Mouse (Mus musculus) layer of hippocampus, postnatal 36 days (tissue): ENCODE results near the gene Mast4. TPM values are rescaled to one million over a fixed set of nuclear protein-coding genes. Genes with fewer than 3 reads are reported as not detected.

Experiments
- DNase-seq, 2 experiments: peaks; one replicate each; pipeline ENCODE4 v3.0.0; 2022
- total RNA-seq, 2 experiments: library from RNA; stranded (reverse); gene quantifications; 2 replicates each; pipeline ENCODE4 v1.2.3; 2021

Mast4 gene
- total RNA-seq, 2 experiments from 2014 or later, result 53.3 to 74.6 TPM

DNA sequence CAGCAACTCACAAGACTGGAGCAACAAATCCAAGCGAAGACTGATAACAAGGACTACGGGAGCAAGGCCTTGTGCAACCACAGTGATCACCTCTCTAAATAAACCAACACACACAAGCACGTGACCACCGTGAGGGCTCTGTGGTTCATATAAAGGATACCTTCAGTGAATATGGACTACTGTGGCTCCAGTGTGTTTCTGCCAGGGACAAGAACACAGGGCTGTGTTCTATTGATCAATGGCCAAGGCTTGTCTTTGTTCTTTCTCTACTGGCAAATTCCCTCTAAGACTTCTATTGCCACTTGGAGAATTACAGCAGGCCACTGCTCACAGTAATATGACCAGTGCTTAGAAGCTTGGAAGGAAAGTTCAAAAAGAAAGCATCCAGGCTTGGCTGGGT is 291.3 kb downstream of the Mast4 start:
- DNase-seq, result no peak

DNA sequence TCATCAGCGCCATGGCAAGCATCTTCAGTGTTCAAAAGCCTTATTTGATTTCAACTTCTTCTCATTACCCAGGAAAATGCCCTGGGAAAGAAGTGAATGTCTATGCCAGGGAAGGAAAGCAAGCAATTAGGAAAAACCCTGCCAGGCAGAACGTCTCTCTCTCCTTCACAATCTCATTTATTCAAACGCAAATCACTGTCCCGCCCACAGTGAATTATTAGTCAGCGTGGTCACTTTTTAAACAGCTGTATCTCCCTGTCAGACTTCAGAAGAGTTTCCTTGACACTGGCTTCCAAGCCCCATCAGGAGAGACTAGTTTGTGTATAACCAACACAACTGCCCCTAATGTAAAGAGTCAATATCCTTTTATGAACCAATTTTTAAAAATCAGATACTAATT is 296.8 kb downstream of the Mast4 start:
- DNase-seq, result no peak

- no peak for DNase-seq
These were observed 304.9 kb downstream of the Mast4 start for GRCm38 (mm10) chr13:103029377-103029776.

DNA sequence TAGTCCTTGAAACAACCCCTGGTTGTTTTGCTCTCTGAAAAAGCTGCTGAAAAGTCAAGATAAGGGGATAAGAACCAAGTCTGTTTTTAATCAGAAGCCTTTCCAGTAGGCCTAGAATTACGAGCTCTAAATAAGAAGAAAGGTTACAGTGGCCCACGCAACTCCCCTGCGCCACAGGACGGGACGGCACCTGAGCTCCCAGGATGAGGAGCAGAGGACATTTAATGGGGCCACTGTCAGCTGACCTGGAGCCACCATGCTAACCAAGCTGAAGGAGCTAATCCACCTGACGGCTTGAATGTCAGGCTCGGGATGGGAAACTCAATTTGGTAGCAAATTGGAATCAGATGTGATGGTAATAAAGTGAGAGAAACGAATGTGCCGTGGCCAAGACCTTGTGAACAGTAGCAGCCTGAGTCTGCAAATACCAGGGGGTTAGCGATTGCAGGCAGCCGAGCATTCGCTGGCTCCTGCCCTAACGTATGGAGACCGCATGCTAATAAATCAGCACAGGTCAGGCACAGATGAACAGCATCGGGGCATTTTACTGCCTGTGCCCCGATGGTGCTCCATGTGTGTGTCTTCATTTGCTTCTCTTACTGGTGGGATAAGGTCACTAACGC is 306.7 kb downstream of the Mast4 start:
- DNase-seq, result no peak

GRCm38 (mm10) chr13:103025461-103025860 is 308.8 kb downstream of the Mast4 start:
- DNase-seq, result no peak

DNA sequence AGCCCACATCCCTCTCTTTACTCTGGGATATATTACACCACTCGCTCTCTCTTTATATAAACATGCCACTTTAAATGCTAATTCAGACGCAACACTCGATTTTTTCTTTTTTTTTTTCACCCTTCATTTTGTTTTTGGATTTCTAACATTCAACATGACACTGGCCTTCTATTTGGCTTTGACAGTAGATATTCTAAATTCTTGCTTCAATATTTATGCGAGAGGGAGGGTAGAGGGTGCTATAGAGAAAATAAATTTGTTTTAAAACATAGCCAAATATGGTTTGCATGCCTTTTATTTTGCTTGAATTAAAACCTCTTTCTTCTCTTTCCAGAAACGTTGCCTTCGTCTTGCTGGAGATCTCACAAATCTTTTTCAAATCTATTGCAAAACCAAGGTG is 315.8 kb downstream of the Mast4 start:
- DNase-seq, result no peak

DNA sequence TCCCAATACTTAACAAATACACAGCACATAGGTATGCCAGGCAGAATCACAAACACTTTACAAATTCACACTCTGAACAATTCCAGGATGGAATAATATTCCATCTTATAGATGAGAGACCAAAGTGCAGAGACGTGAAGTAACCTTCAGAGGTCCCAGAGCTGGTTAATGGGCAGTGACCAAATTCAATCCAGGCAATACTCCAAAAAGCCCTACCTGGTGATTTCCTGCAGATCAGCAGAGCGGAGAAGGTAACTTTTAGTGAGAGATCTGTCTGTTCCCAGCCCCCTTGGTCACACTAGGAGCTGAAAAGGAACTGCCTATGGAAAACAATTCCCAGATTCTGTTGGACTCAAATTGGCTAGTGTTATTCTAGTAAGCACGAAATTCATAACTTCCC is 316.6 kb downstream of the Mast4 start:
- no peak for DNase-seq

GRCm38 (mm10) chr13:103015131-103015750 is 319.1 kb downstream of the Mast4 start:
- DNase-seq, result no peak

GRCm38 (mm10) chr13:103014631-103015030 is 319.7 kb downstream of the Mast4 start:
- peak; percentile 15 to 37 for DNase-seq

DNA sequence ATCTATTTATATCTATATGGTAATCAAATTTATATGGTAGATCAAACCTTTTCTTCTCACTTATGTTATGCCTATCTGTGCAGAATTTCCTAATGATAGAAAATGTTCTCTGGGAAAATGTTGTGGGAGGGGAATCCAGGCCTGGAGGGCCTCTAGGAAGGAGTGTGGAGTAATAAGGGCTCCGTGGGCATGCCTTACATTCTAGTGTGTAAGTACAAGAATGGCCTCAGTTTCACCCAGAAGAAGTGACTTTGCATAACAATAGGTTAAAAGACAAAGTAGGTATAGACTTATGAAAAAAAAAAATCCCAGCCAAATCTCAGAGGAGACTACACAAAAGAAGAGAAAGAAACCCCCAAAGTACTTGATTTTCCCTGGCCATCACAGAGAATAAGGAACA is 320.1 kb downstream of the Mast4 start:
- no peak for DNase-seq

GRCm38 (mm10) chr13:103005227-103005626 is 329.1 kb downstream of the Mast4 start:
- no peak for DNase-seq

GRCm38 (mm10) chr13:103001831-103002230 is 332.5 kb downstream of the Mast4 start:
- no peak for DNase-seq

- DNase-seq, result no peak
These were observed 333.4 kb downstream of the Mast4 start for GRCm38 (mm10) chr13:103000891-103001290.

- DNase-seq, result peak in 1 of 2 experiments; percentile 4
These were observed 340.2 kb downstream of the Mast4 start for GRCm38 (mm10) chr13:102994098-102994497.

- DNase-seq, result no peak
These were observed 341.4 kb downstream of the Mast4 start for GRCm38 (mm10) chr13:102992680-102993423.

GRCm38 (mm10) chr13:102991928-102992327 is 342.4 kb downstream of the Mast4 start:
- DNase-seq, result no peak

- no peak for DNase-seq
These were observed 343.1 kb downstream of the Mast4 start for GRCm38 (mm10) chr13:102991196-102991595.

DNA sequence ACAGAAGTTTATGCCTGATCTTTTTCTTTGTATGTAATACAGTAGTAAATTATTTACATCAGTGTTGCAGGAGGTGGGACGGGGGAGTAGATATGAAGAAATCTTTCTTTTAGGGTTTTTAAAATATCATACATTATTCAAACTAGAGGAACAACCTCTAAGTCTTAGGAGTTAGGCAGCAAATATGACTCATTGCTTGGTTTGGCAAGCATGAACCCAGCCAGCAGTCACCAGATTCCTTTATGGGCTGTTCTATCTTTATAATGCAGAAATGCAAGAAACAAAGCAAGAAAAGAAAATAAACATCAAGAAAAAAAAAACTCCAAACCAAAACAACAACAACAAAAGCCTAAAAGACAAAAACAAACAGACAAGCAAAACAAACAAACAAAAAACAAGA is 344.2 kb downstream of the Mast4 start:
- DNase-seq, result no peak

DNA sequence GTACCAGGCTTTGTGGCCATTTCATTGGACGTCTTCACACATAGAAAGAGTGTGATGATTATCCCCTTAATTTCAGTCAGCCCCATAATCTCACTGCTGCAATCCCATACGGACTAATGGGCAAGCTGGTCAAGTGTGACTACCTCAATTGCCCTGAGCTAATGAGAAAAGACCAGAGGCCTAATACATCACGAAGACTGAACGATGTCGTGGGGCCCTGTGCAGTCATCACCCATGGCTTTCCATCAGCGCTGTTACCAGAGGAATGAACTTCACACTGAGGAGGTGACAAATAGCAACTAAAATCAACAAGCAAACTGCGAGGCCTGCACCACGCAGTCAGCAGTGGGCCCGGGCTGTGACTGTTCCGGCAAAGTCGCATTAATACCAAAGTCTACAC is 344.7 kb downstream of the Mast4 start:
- no peak for DNase-seq

DNA sequence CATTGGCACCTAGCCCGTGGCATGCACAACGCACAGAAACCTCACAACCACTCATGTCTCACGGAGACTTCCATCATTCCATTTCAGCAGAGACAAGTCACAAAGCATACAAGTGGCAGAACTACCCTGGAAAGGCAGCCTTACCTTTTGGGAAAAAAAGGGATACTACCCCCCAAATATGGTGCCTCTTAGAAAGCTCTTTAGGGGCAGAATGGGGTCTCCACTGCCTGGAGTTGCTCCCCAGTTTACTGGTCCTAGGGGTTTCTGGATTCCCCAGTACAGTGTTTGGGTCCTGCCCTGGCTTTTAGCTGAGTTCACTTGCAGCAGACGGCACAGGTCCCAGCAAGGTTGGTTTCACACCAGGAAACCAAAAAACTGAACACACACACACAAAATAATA is 345.3 kb downstream of the Mast4 start:
- no peak for DNase-seq

DNA sequence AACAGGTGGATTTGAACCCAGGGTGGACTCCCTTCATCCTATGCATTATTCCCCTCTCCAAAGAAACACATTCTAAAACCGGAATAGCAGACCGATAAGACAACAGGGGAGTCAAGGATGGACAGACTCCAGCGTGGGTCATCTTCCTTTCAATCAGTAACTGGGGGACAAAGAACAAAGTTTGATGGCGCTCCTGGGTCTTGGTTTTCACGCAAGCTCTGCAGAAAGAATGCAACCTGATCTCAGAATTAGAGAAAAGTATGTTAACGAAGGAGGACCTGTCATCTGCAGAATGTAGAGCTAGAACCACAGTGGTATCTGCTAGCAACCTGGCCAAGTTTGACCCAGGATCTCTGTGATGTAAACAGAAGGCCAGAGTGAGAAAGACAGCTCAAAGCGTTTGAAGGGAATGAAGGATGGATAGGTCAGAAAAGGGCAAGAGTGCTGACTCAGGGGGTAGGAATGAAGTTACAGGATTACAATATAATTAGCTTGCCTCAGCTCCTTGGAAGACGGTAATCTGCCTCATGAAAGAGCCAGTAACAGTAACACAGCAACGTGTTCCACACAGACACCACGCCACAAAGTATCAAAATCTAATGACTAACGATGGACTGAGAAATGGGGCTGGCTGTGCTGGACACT is 345.9 kb downstream of the Mast4 start:
- no peak for DNase-seq

GRCm38 (mm10) chr13:102984550-102984949 is 349.7 kb downstream of the Mast4 start:
- no peak for DNase-seq

- no peak for DNase-seq
These were observed 360.4 kb downstream of the Mast4 start for GRCm38 (mm10) chr13:102973853-102974252.
